Mouse (Mus musculus) liver, postnatal 0 days (tissue): ENCODE results near the gene Arfgef2.

ENCODE experiments used
- CTCF ChIP-seq: sonication (generic); IDR thresholded peaks from 2 replicates; pipeline ENCODE4 v1.5.1; 2016; ENCODE audit warnings: antibody characterized with exemption, low read depth
- EP300 ChIP-seq: IDR thresholded peaks from 2 replicates; pipeline ENCODE4 v1.6.1; 2016; ENCODE audit warnings: antibody characterized with exemption, low read depth, mild to moderate bottlenecking

GRCm38 (mm10) chr2:166805250-166806172 lies at the start of gene Arfgef2:
- TF ChIP-seq EP300 = no peak
- TF ChIP-seq CTCF = no peak; the same call in 1 of the 2 replicates
